Mouse (Mus musculus) cerebellum, adult 11-12 months (tissue): Measurements from ENCODE around the gene Ifna11.
A peak's percentile ranks its signal among the peaks of the same experiment; 100 is the strongest.

Experiments
- DNase-seq: peaks from one replicate; pipeline ENCODE4 v3.0.0; 2022

Ifna11 gene

DNA sequence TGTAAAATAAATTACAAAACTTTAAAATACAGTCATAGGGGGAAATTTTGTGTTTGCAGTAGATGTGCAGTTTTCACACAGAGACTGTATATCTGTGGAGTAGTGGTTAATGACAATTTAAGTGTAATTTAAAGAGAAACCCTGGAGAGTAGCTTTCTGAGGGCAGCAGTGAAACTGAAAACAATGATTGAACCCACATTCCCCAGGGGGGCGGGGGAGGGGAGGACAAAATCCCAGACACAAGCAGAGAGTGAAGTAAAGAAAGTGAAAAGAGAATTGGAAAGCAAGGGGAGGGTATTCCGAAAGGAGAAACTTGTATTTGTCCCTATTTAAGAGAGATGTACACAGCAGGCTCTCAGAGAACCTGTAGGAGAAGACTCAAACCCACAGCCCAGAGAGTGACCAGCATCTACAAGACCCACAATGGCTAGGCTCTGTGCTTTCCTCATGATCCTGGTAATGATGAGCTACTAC is 21.7 kb downstream of the Ifna11 start, which contains the start of gene Ifna4:
Gene Ifna4 (plus strand): TSS at position 424 of the 474 bp plus-strand sequence.
- DNase-seq: no peak

- no peak for DNase-seq
Observed at GRCm38 (mm10) chr4:88845334-88845733, 25.6 kb downstream of the Ifna11 start.

- no peak for DNase-seq
Observed at GRCm38 (mm10) chr4:88849698-88850097, 29.9 kb downstream of the Ifna11 start, which contains the start of gene Ifna1. TSS of gene Ifna1 (plus strand) at chr4:88850087.

GRCm38 (mm10) chr4:88851026-88851763 is 31.4 kb downstream of the Ifna11 start:
- no peak for DNase-seq

DNA sequence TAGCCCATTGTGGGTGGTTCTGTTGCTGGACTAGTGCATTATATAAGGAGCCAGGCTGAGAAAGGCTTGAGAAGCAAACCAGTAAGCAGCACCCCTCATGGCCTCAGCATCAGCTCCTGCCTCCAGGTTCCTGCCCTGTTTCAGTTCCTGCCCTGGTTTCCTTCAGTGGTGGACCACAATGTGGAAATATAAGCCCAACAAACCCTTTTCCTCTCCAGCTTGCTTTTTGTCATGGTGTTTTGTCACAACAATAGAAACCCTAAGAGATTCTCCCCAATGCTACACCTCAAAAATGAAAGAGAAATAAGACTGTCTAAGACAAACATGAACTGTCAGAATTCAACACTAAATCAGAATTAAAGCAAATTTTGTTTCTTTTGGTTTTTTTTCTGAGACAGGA is 39.5 kb downstream of the Ifna11 start:
- DNase-seq: no peak

- DNase-seq: no peak
Observed at GRCm38 (mm10) chr4:88863309-88863708, 43.5 kb downstream of the Ifna11 start.

GRCm38 (mm10) chr4:88864599-88864998 is 44.8 kb downstream of the Ifna11 start:
- no peak for DNase-seq

DNA sequence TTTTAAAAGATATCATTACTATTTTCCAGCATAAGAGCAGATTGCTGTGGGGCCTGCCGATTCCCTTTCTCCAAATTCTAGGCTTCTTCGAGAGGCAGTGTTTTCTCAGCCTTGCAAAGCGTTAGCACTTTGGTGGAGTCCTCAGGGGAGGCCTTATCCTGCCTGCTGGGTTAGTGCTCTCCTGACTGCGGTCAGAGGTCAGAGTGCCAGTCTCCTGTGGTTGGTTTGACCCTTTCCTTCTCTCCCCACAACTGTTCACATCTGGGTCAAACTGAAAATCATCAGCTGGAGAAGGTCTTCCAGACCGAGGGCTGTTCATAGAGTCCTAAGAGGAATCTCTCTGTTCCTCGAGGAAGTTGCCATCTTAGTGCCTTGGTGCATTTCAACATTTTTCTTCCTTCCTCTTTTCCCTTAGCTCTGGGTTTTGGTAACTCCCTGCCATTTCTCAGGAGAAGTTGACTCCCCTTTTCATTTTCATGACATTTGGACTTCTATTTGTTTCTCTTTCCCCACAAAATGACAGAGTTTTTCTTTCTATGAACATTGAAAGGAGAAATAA is 45.3 kb downstream of the Ifna11 start:
- DNase-seq: no peak

- DNase-seq: peak; percentile 23
Observed at GRCm38 (mm10) chr4:88867366-88867925, 47.7 kb downstream of the Ifna11 start.

DNA sequence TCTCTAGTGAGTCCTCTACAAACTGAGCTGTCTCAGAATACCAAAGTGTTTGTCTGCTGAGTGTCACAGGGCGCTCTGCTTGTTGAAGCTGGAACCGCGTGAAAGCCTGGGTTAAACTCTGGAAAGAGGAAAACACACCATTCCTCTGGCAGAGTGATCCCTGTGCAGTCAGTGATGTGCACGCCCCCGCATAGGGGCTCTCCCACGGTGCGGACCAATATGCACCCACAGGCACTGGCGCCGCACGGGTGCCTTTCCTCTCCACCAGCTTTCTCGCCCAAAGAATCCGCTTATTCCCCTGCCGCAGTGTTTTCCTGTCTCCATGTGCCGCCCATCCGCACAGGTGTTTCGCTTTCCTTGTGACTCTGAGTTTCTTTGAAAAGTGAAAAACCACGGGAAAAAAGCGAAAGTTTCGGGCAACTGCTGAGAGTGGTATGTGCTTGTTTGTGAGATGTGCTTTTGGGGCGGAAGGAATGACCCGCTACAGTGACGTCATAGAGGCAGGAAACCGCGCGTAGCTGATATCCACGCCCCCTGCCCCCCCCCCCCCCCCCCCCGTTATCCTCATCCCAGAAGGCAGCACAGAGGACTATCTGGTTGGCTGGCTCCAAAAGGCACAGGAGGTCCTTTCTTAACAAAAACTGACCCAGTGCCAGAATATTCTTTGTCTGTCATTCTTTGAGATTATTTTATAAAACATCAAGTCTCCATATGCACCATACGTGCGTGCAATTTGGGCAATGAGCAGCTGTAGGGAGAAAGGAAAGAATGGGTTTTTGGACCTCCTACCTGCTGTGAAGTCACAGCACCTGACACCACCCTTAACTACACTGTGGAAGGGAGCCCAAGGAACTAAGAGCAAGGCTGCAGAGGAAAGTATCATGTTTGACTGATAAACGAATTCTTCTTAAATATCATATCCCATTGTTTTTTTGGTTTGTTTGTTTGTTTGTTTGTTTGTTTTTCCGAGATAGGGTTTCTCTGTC is 48.5 kb downstream of the Ifna11 start:
- no peak for DNase-seq
